13 mouse cellular contexts compared by ENCODE assay signal in genomic region chr11:72734840-72735518, GRCm38 (mm10). TPM values are rescaled to one million over a fixed set of nuclear protein-coding genes. Genes with fewer than 3 reads are reported as not detected.
DNase-seq lines count a peak whose midpoint lies in the region; ATAC-seq and TF ChIP-seq lines count a peak whose summit lies in the region.
"Had no signal": no experiment of that assay in that cellular context is flagged by ENCODE, and none has a peak within 500 bp of the region (broad histone marks: within the 10 kb centered on the region; RNA-seq: fewer than 3 reads in every experiment).

No protein-coding gene starts in this region.

- no peaks in the 10 kb centered on the region for H3K27me3 ChIP-seq in heart, embryonic 16.5 days (ENCODE audit: control insufficient read depth, insufficient read depth, low read length)
- H3K27me3 ChIP-seq in cerebellum, adult 2 months (ENCODE audit: control insufficient read depth, insufficient read depth, low read length) = no peaks in the 10 kb centered on the region
- H3K27me3 ChIP-seq: megakaryocyte, embryonic 14.5 days had no signal

- peaks cover 12% of the 10 kb centered on the region for H3K4me1 ChIP-seq in heart, embryonic 16.5 days (ENCODE audit: control insufficient read depth, insufficient read depth, low read length)
- no peaks in the 10 kb centered on the region for H3K4me1 ChIP-seq in cerebellum, adult 2 months (ENCODE audit: control insufficient read depth, insufficient read depth, low read length)

- no peaks in the 10 kb centered on the region for H3K9me3 ChIP-seq in heart, embryonic 16.5 days (replicated peaks; ENCODE audit: control insufficient read depth, low read length)
- H3K9me3 ChIP-seq: megakaryocyte, embryonic 14.5 days had no signal

- no peak overlapping the region for H3K4me2 ChIP-seq in heart, embryonic 16.5 days (ENCODE audit: low read depth, low read length)

- H3K36me3 ChIP-seq in heart, embryonic 16.5 days (ENCODE audit: control insufficient read depth, insufficient read depth) = peaks cover 30% of the 10 kb centered on the region

- no peak for TF ChIP-seq CTCF in cerebellum, adult 2 months (IDR thresholded peaks at IDR 0.05; ENCODE audit: borderline replicate concordance, insufficient read depth, low read depth, low read length)

- peak; percentile 11 for DNase-seq in kidney, adult 9 months
- no peak for DNase-seq in kidney, adult 18-20 months
- peak; percentile 57 for DNase-seq in fibroblast of lung, adult 2 months (ENCODE audit: low read depth)
- no peak for DNase-seq in testis, postnatal 14 days (ENCODE audit: low spot score)
- DNase-seq in cerebellum, adult 2 months = no peak
- DNase-seq in spleen, postnatal 10 days (ENCODE audit: low spot score in 2 of 2) = no peak
- DNase-seq: cerebellum, adult 18-20 months; retina, postnatal 1 day had no signal

- peak overlapping the region; percentile 63 for H3K27ac ChIP-seq in heart, embryonic 16.5 days (ENCODE audit: low read length)
- H3K27ac ChIP-seq in cerebellum, adult 2 months (ENCODE audit: insufficient read depth, low read length) = no peak overlapping the region

- WGBS in heart, embryonic 16.5 days = 53% methylated on average over 4 of the region's 4 CpGs
- 84% methylated on average over 4 of the region's 4 CpGs for WGBS in cerebellum, adult 2 months

- peak; percentile 51 for ATAC-seq in CD4-positive, CD25-positive, alpha-beta regulatory T cell, adult 4 months
- ATAC-seq in heart, embryonic 16.5 days (replicated peaks; ENCODE audit: extremely low read depth, insufficient read depth, low FRiP score) = peak; percentile 61
- ATAC-seq: forebrain, embryonic 14.5 days; intestine, postnatal 0 days had no signal

- TF ChIP-seq POLR2A in cerebellum, adult 2 months (IDR thresholded peaks at IDR 0.05; ENCODE audit: borderline replicate concordance, insufficient read depth, low read length) = no peak

- no peak overlapping the region for H3K9ac ChIP-seq in heart, embryonic 16.5 days (ENCODE audit: low read length)

- H3K4me3 ChIP-seq in heart, embryonic 16.5 days (ENCODE audit: low read length) = no peak overlapping the region
- H3K4me3 ChIP-seq in cerebellum, adult 2 months (replicated peaks; ENCODE audit: insufficient read depth, low read depth, low read length) = no peak overlapping the region
- H3K4me3 ChIP-seq: megakaryocyte, embryonic 14.5 days had no signal

RNA-seq across cellular contexts. Expression of gene Ankfy1, which starts 45.2 kb away (rescaled TPM):
- 10 to 100 TPM; 30.3 to 44.4 TPM for polyA plus RNA-seq in CD4-positive, CD25-positive, alpha-beta regulatory T cell, adult 4 months (2017; shearing (Covaris generic))
- polyA plus RNA-seq in heart, embryonic 16.5 days (2015; fragmentation: Nextera tagmentation; extraction: Ambion mirVana) = 16.1 and 17.9 TPM in 2 replicates
- polyA plus RNA-seq in cerebellum, adult 2 months (2012; rRNA removed) = 26.9 and 28.1 TPM in 2 replicates

Comparison
In these comparisons a context has a peak if more than half of its experiments do, and no peak if none do; other contexts are left out.
1. DNase-seq: peak in kidney, adult 9 months (single experiment) and fibroblast of lung, adult 2 months (single experiment); none in kidney, adult 18-20 months (single experiment), testis, postnatal 14 days (single experiment), cerebellum, adult 2 months (0 of 2) and spleen, postnatal 10 days (0 of 2).